Mouse (Mus musculus): ENCODE data around the gene Ank3. TPM values are rescaled to one million over a fixed set of nuclear protein-coding genes. Genes with fewer than 3 reads are reported as not detected.

Gene Ank3
- polyA plus RNA-seq, 1 experiment from 2014 or later = 150 TPM

GRCm38 (mm10) chr10:69571972-69572371, 173.4 kb downstream of the Ank3 start:
- Histone ChIP-seq H3K9ac (replicated peaks; ENCODE audit: low read length) (no peak overlapping the region), H3K4me3 (replicated peaks; ENCODE audit: low read depth, low read length) (0 out of 2 replicates have a peak overlapping the region, but pooled peaks have one; percentile 1), H3K9me3 (ENCODE audit: control insufficient read depth, low read length) (no peaks in the 10 kb centered on the region), H3K27me3 (ENCODE audit: control insufficient read depth, insufficient read depth, low read length) (no peaks in the 10 kb centered on the region), H3K36me3 (ENCODE audit: control insufficient read depth, insufficient read depth, low read length) (no peaks in the 10 kb centered on the region), H3K27ac (replicated peaks; ENCODE audit: low read depth, low read length) (no peak overlapping the region), H3K4me1 (ENCODE audit: control insufficient read depth, insufficient read depth, low read length) (peaks cover 49% of the 10 kb centered on the region), H3K4me2 (ENCODE audit: low read length) (peak overlapping the region; percentile 36)
- ATAC-seq (ENCODE audit: low FRiP score, low TSS enrichment) = no peak
- DNase-seq = peak; percentile 40
- WGBS = 4% methylated on average over 9 of the region's 9 CpGs

- Histone ChIP-seq H3K36me3 (ENCODE audit: control insufficient read depth, insufficient read depth, low read length) (no peaks in the 10 kb centered on the region), H3K9me3 (ENCODE audit: control insufficient read depth, low read length) (no peaks in the 10 kb centered on the region), H3K4me2 (ENCODE audit: low read length) (peak overlapping the region; percentile 43; the same call in 1 of the 2 replicates), H3K4me1 (ENCODE audit: control insufficient read depth, insufficient read depth, low read length) (peaks cover 52% of the 10 kb centered on the region), H3K4me3 (replicated peaks; ENCODE audit: low read depth, low read length) (no peak overlapping the region), H3K27me3 (ENCODE audit: control insufficient read depth, insufficient read depth, low read length) (no peaks in the 10 kb centered on the region), H3K27ac (replicated peaks; ENCODE audit: low read depth, low read length) (peak overlapping the region; percentile 62), H3K9ac (replicated peaks; ENCODE audit: low read length) (no peak overlapping the region; the same call in 1 of the 2 replicates)
- ATAC-seq (ENCODE audit: low FRiP score, low TSS enrichment) (no peak), DNase-seq (peak; percentile 48)
- 18% methylated on average over 7 of the region's 7 CpGs for WGBS
Measured at GRCm38 (mm10) chr10:69573054-69573453, 174.5 kb downstream of the Ank3 start.

- no peak overlapping the region for H3K9ac ChIP-seq (replicated peaks; ENCODE audit: low read length)
- DNase-seq = no peak
- no peaks in the 10 kb centered on the region for H3K9me3 ChIP-seq (ENCODE audit: control insufficient read depth, low read length)
- no peaks in the 10 kb centered on the region for H3K27me3 ChIP-seq (ENCODE audit: control insufficient read depth, insufficient read depth, low read length)
- H3K4me1 ChIP-seq (ENCODE audit: control insufficient read depth, insufficient read depth, low read length) = peaks cover 55% of the 10 kb centered on the region
- 8% methylated on average over 3 of the region's 3 CpGs for WGBS
- H3K4me3 ChIP-seq (replicated peaks; ENCODE audit: low read depth, low read length) = no peak overlapping the region
- H3K27ac ChIP-seq (replicated peaks; ENCODE audit: low read depth, low read length) = peak overlapping the region; percentile 62
- H3K4me2 ChIP-seq (ENCODE audit: low read length) = peak overlapping the region; percentile 43
- no peak for ATAC-seq (ENCODE audit: low FRiP score, low TSS enrichment)
- no peaks in the 10 kb centered on the region for H3K36me3 ChIP-seq (ENCODE audit: control insufficient read depth, insufficient read depth, low read length)
Measured at GRCm38 (mm10) chr10:69573746-69574145, 175.2 kb downstream of the Ank3 start.

GRCm38 (mm10) chr10:69574190-69574663, 175.7 kb downstream of the Ank3 start:
- Histone ChIP-seq H3K4me2 (ENCODE audit: low read length) (peak overlapping the region; percentile 43), H3K27ac (replicated peaks; ENCODE audit: low read depth, low read length) (peak overlapping the region; percentile 62), H3K9ac (replicated peaks; ENCODE audit: low read length) (0 out of 2 replicates have a peak overlapping the region, but pooled peaks have one; percentile 4), H3K4me3 (replicated peaks; ENCODE audit: low read depth, low read length) (0 out of 2 replicates have a peak overlapping the region, but pooled peaks have one; percentile 7), H3K4me1 (ENCODE audit: control insufficient read depth, insufficient read depth, low read length) (peaks cover 55% of the 10 kb centered on the region), H3K9me3 (ENCODE audit: control insufficient read depth, low read length) (no peaks in the 10 kb centered on the region), H3K27me3 (ENCODE audit: control insufficient read depth, insufficient read depth, low read length) (no peaks in the 10 kb centered on the region), H3K36me3 (ENCODE audit: control insufficient read depth, insufficient read depth, low read length) (no peaks in the 10 kb centered on the region)
- WGBS = 2% methylated on average over 11 of the region's 11 CpGs
- ATAC-seq (ENCODE audit: low FRiP score, low TSS enrichment) (peak; percentile 38), DNase-seq (peak; percentile 78)

- Histone ChIP-seq H3K36me3 (ENCODE audit: control insufficient read depth, insufficient read depth, low read length) (no peaks in the 10 kb centered on the region), H3K27me3 (ENCODE audit: control insufficient read depth, insufficient read depth, low read length) (no peaks in the 10 kb centered on the region), H3K4me1 (ENCODE audit: control insufficient read depth, insufficient read depth, low read length) (peaks cover 55% of the 10 kb centered on the region), H3K4me3 (replicated peaks; ENCODE audit: low read depth, low read length) (no peak overlapping the region), H3K27ac (replicated peaks; ENCODE audit: low read depth, low read length) (no peak overlapping the region; the same call in 1 of the 2 replicates), H3K9me3 (ENCODE audit: control insufficient read depth, low read length) (no peaks in the 10 kb centered on the region), H3K4me2 (ENCODE audit: low read length) (no peak overlapping the region), H3K9ac (replicated peaks; ENCODE audit: low read length) (no peak overlapping the region)
- ATAC-seq (ENCODE audit: low FRiP score, low TSS enrichment) (no peak; the same call in 1 of the 2 replicates), DNase-seq (no peak)
- WGBS = 15% methylated on average over 9 of the region's 9 CpGs
Measured at GRCm38 (mm10) chr10:69574894-69575293, 176.3 kb downstream of the Ank3 start.

GRCm38 (mm10) chr10:69575451-69575850, 176.9 kb downstream of the Ank3 start:
- H3K9ac ChIP-seq (replicated peaks; ENCODE audit: low read length) = no peak overlapping the region
- no peak for DNase-seq

GRCm38 (mm10) chr10:69576264-69576663, 177.7 kb downstream of the Ank3 start:
- H3K4me1 ChIP-seq (ENCODE audit: control insufficient read depth, insufficient read depth, low read length) = peaks cover 45% of the 10 kb centered on the region
- H3K27me3 ChIP-seq (ENCODE audit: control insufficient read depth, insufficient read depth, low read length) = no peaks in the 10 kb centered on the region
- ATAC-seq (ENCODE audit: low FRiP score, low TSS enrichment) (no peak), DNase-seq (no peak)
- H3K9me3 ChIP-seq (ENCODE audit: control insufficient read depth, low read length) = no peaks in the 10 kb centered on the region
- no peak overlapping the region for H3K9ac ChIP-seq (replicated peaks; ENCODE audit: low read length)
- no peak overlapping the region for H3K4me3 ChIP-seq (replicated peaks; ENCODE audit: low read depth, low read length)
- WGBS = 86% methylated on average over 7 of the region's 7 CpGs
- no peaks in the 10 kb centered on the region for H3K36me3 ChIP-seq (ENCODE audit: control insufficient read depth, insufficient read depth, low read length)
- H3K27ac ChIP-seq (replicated peaks; ENCODE audit: low read depth, low read length) = no peak overlapping the region
- no peak overlapping the region for H3K4me2 ChIP-seq (ENCODE audit: low read length)

More at GRCm38 (mm10) chr10:69575451-69575850, 176.9 kb downstream of the Ank3 start:
- H3K27ac ChIP-seq (replicated peaks; ENCODE audit: low read depth, low read length) = no peak overlapping the region; the same call in 1 of the 2 replicates
- H3K36me3 ChIP-seq (ENCODE audit: control insufficient read depth, insufficient read depth, low read length) = no peaks in the 10 kb centered on the region
- peaks cover 53% of the 10 kb centered on the region for H3K4me1 ChIP-seq (ENCODE audit: control insufficient read depth, insufficient read depth, low read length)
- H3K4me2 ChIP-seq (ENCODE audit: low read length) = no peak overlapping the region
- 59% methylated on average over 6 of the region's 6 CpGs for WGBS
- H3K9me3 ChIP-seq (ENCODE audit: control insufficient read depth, low read length) = no peaks in the 10 kb centered on the region
- H3K27me3 ChIP-seq (ENCODE audit: control insufficient read depth, insufficient read depth, low read length) = no peaks in the 10 kb centered on the region
- ATAC-seq (ENCODE audit: low FRiP score, low TSS enrichment) = no peak
- H3K4me3 ChIP-seq (replicated peaks; ENCODE audit: low read depth, low read length) = no peak overlapping the region

- Histone ChIP-seq H3K4me3 (replicated peaks; ENCODE audit: low read depth, low read length) (no peak overlapping the region), H3K27me3 (ENCODE audit: control insufficient read depth, insufficient read depth, low read length) (no peaks in the 10 kb centered on the region), H3K27ac (replicated peaks; ENCODE audit: low read depth, low read length) (no peak overlapping the region), H3K9me3 (ENCODE audit: control insufficient read depth, low read length) (no peaks in the 10 kb centered on the region), H3K4me1 (ENCODE audit: control insufficient read depth, insufficient read depth, low read length) (peaks cover 36% of the 10 kb centered on the region), H3K4me2 (ENCODE audit: low read length) (no peak overlapping the region), H3K36me3 (ENCODE audit: control insufficient read depth, insufficient read depth, low read length) (0 out of 2 replicates have a peak, but pooled peaks cover under 1% of the 10 kb centered on the region), H3K9ac (replicated peaks; ENCODE audit: low read length) (no peak overlapping the region)
- ATAC-seq (ENCODE audit: low FRiP score, low TSS enrichment) (no peak), DNase-seq (no peak)
- WGBS = 86% methylated on average over 15 of the region's 15 CpGs
Measured at GRCm38 (mm10) chr10:69577061-69577728, 178.6 kb downstream of the Ank3 start.

- Histone ChIP-seq H3K4me1 (ENCODE audit: control insufficient read depth, insufficient read depth, low read length) (peaks cover 31% of the 10 kb centered on the region), H3K4me2 (ENCODE audit: low read length) (no peak overlapping the region), H3K27ac (replicated peaks; ENCODE audit: low read depth, low read length) (no peak overlapping the region), H3K36me3 (ENCODE audit: control insufficient read depth, insufficient read depth, low read length) (0 out of 2 replicates have a peak, but pooled peaks cover 5% of the 10 kb centered on the region), H3K4me3 (replicated peaks; ENCODE audit: low read depth, low read length) (no peak overlapping the region), H3K9ac (replicated peaks; ENCODE audit: low read length) (no peak overlapping the region), H3K27me3 (ENCODE audit: control insufficient read depth, insufficient read depth, low read length) (no peaks in the 10 kb centered on the region), H3K9me3 (ENCODE audit: control insufficient read depth, low read length) (no peaks in the 10 kb centered on the region)
- no peak for ATAC-seq (ENCODE audit: low FRiP score, low TSS enrichment)
- WGBS = 77% methylated on average over 7 of the region's 7 CpGs
- DNase-seq = no peak
Measured at GRCm38 (mm10) chr10:69577729-69578061, 179.1 kb downstream of the Ank3 start.

Measured in midbrain, embryonic 14.5 days (tissue).